Mouse (Mus musculus) adrenal gland, postnatal 36 days (tissue): ENCODE results near the gene Ccdc65. TPM values are rescaled to one million over a fixed set of nuclear protein-coding genes. Genes with fewer than 3 reads are reported as not detected.
"Not testable (repeated sequence)": the region's sequence is repeated elsewhere in the genome, so short reads cannot be mapped to it uniquely, and the experiment has no call there.

Experiments used
- DNase-seq, 2 experiments: peaks; one replicate each; pipeline ENCODE4 v3.0.0; 2021; ENCODE audit warnings: mixed read lengths in 1 of 2
- total RNA-seq, 2 experiments: library from RNA; stranded (reverse); gene quantifications; 2 replicates each; pipeline ENCODE4 v1.2.3; 2021

The Ccdc65 gene
- total RNA-seq, 2 experiments from 2014 or later, result 0.23 to 0.26 TPM

- DNase-seq, result peak; percentile 33 to 51
These were observed 29.9 kb downstream of the Ccdc65 start for GRCm38 (mm10) chr15:98737881-98738280.

GRCm38 (mm10) chr15:98738796-98739195, 30.8 kb downstream of the Ccdc65 start:
- DNase-seq, result no peak

GRCm38 (mm10) chr15:98740219-98740618, 32.2 kb downstream of the Ccdc65 start:
- DNase-seq, result no peak

DNA sequence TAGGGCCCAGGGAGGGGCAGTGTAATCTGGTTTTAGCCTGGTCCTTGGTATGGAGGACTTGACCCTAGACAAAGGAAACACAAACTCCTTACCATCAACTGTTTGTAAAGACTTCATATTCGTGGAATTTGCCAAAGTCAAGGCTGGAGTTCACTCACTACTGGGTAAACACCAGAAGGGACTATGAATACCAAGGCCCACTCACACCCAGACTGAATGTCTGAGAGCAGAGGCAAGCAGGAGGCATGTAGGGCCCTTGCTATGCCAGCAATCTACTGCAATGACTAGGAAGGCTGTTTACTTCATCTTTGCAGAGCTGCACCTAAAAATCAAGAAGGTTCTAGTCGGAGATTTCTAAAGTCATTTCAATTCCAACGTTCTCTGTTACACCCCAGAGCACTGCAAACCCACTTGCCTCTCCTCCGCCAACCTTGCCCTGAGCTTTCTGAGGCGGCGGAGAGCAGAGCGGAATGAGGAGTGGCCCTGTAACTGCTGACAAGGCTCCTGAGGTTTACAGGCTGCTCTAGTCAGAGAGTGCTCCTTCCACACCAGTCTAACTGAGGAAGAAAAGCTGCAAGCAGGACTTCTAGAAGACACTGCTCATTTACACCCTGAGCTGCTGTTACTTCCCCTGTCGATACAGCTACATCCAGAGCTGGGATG, 34.9 kb downstream of the Ccdc65 start:
- DNase-seq, result no peak

GRCm38 (mm10) chr15:98743863-98744262, 35.9 kb downstream of the Ccdc65 start:
- DNase-seq, result not testable (repeated sequence)

DNA sequence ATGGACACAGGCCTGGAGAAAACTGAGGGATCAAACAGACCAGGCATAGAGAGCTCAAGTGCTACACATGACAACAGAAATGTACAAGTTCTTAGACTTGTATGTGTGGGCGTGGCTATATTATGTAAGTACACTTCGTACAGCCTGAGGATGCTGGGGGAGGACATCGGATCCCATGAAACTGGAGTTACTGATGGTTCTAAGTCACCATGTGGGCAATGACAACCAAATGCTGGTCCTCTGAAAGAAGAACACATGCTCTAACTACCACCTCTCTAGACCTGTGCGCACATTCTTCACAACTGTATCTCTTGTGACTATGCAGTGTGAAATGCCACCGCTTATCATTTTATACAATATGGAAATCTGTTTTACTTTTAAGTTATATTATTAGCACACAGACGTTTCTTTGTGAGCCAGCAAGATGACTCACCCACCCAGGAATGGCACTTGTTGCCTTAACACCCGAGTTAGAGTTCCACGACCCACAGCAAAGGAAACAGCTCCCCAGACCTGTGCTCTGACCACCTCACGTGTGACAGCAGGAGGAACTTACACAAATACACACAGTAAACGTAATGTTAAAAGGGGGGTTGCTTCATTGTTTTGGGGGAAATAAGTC, 38.4 kb downstream of the Ccdc65 start:
- DNase-seq, result peak in 1 of 2 experiments; percentile 24

DNA sequence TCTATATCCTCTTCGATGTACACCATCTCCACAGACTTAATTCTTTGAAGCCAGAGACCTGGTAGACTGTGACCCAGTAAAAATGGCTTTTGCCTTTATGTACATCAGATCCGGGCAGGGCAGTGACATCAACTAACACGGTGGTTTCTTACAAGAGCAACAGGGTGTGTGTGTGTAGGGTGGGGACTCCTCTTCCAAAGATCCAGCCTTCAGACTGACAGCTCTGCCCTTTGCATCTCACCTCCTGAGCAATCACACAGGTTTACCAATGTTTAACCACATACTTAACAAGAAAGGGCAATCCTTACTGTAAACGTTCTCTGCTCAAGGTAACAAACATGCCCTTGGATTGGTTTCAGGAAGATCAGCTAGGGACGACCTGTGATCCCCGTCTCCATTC, 39.3 kb downstream of the Ccdc65 start:
- no peak for DNase-seq

DNA sequence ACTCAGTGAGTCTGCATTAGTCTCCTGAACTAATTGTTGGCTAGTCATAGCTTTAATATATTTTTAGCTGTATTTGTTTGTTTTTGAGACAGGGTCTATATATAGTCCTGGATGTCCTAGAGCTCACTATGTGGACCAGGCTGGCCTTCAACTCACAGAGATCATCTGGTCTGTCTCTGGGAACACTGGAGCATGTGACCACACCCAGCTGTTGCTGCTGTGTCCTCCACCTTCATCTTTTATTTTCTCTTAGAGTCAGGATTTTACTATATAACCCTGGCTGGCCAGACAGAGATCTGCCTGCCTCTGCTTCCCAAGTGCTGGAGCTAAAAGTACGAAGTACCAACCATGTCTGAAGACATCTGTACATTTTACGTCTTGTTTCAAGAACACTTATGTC, 41.1 kb downstream of the Ccdc65 start:
- DNase-seq, result no peak

DNA sequence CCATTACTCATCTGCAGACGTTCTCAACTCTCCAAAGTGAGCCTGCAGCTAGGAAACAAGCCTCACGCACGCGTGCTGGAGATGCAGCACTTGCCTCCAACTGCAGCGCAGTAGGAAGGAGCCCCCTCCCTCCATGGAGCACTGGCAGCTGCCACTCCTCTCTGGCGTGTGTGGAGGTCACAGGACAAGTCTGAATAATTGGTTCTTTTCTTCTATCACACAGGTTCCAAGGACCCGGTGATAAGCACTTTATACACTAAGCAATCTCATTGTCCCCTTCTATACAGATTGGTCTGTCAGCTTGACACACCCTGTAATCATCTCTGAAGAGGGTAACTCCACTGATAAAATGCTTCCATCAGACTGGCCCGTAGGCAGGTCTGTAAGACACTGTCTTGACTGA, 45.0 kb downstream of the Ccdc65 start:
- DNase-seq, result no peak

DNA sequence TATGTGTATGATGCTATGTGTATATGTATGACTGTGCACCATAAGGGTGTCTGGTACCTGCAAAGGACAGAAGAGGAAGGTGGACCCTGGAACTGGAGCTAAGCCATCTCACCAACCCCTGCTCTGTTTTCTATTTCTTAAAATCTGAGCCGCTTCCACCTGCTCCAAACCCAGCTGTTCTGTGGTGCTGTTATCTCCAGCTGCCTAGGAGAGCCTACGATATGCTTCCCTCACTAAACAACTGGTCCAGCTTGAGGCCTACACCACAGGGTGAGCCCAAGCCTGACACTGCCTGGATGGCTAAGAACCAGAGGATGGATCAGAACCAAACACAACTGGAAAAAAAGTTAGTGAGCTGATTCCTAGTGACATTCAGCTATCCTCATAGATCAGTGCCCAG, 46.1 kb downstream of the Ccdc65 start:
- DNase-seq, result no peak

- DNase-seq, result peak; percentile 89 to 92
These were observed 54.2 kb downstream of the Ccdc65 start for GRCm38 (mm10) chr15:98762201-98762621.

GRCm38 (mm10) chr15:98762670-98763529, 54.9 kb downstream of the Ccdc65 start, which contains the start of gene Arf3:
Gene Arf3 (minus strand): TSS chr15:98763214.
- peak; percentile 98 to 99 for DNase-seq

DNA sequence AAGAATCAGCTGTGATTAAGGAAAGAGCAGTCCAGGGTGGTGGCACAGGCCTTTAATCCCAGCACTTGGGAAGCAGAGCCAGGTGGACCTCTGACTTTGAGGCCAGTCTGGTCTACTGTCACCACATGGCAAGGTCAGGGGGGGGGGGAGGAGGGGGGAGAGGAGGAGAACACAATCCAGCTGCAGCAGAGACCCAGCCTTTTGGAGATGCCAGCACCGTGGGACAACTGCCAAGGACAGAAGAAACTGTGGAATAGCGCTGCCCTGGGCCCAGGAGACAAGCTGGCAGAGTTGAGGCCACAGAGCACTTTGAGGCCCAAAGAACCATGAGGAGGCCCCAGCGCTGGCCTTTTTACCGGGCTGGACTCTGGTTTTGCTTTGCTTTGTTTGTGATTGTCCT, 57.9 kb downstream of the Ccdc65 start:
- peak; percentile 57 to 72 for DNase-seq

DNA sequence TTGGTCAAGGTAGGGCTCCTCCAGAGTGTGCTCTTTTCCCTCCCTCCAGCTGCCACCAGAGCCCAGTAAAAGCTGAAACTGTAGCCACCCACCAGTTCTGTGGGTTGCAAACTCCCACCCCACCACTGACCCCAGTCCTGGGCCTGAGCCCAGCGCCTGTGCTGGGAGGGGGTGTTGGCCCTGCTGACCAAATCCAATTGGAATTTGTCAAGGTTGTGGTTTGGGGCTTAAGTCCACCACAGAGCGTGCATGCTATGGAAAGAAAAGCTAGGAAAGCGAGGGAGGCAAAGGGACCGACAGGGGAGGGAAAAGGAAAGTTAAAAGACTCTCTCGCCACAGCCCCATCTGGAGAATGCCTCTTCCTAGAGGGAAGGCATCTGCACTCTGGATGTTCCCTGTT, 60.3 kb downstream of the Ccdc65 start:
- peak in 1 of 2 experiments; percentile 47 for DNase-seq

DNA sequence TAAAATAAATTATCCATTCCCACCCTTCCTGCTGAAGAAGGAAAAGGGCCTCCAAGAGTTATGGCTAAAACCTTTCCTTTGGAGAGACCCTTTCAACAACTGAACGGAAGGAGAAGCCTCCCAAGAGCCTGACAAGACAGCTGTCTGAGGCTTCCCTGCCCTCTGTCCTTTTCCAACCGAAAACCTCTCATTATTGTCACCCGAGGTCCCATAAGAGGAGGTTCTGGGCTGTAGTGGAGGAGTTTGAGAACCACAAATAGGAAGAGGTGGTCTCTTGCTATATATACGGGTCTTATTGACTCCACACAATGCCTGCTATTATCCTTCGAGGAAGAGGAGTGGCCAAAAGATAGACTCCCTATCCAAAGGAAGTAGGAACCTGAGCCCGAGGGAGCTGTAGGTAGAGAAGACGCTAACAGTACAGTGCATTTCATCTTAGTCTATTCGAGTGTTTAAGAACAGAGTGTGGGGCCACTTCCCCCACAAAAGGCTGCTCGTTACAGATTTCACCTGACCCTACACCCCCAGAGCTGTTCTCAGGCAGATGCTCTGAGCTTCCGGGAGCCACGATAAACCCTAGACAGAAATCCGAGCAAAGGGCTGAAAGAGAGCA, 63.9 kb downstream of the Ccdc65 start:
- no peak for DNase-seq

- peak; percentile 49 to 55 for DNase-seq
These were observed 64.7 kb downstream of the Ccdc65 start for GRCm38 (mm10) chr15:98772511-98773211.

Other genes with a start within 250 kb of the Ccdc65 start
- not detected for gene OR5BS1P, start 238.3 kb upstream of the Ccdc65 start, total RNA-seq
- gene Lalba, start 225.5 kb upstream of the Ccdc65 start, total RNA-seq, result not detected
- not detected for gene Olfr279, start 215.8 kb upstream of the Ccdc65 start, total RNA-seq
- gene Kansl2, start 173.9 kb upstream of the Ccdc65 start, total RNA-seq, result 10 to 100 TPM; 88.0 to 91.3 TPM
- 10 to 100 TPM; 55.6 to 67.1 TPM for gene Ccnt1, start 137.3 kb upstream of the Ccdc65 start, total RNA-seq
- 1 to 10 TPM in 1 of 2 experiments, under 1 TPM in 1; 0.83 to 1.1 TPM for gene 4930415O20Rik, start 137.2 kb upstream of the Ccdc65 start, total RNA-seq
- 10 to 100 TPM; 43.8 to 62.6 TPM for gene Adcy6, start 98.1 kb upstream of the Ccdc65 start, total RNA-seq
- 10 to 100 TPM; 10.2 to 13.3 TPM for gene Cacnb3, start 77.4 kb upstream of the Ccdc65 start, total RNA-seq
- 10 to 100 TPM; 75.5 to 84.3 TPM for gene Ddx23, start 45.3 kb upstream of the Ccdc65 start, total RNA-seq
- 1 to 10 TPM; 2.1 to 2.4 TPM for gene Rnd1, start 30.7 kb upstream of the Ccdc65 start, total RNA-seq
- 1 to 10 TPM; 7.5 to 9.1 TPM for gene Fkbp11, start 20.0 kb downstream of the Ccdc65 start, total RNA-seq
- 100 to 1,000 TPM; 132 to 140 TPM for gene Arf3, start 55.0 kb downstream of the Ccdc65 start, total RNA-seq
- gene Wnt10b, start 69.9 kb downstream of the Ccdc65 start, total RNA-seq, result 1 to 10 TPM; 1.1 to 1.3 TPM
- gene Wnt1, start 81.7 kb downstream of the Ccdc65 start, total RNA-seq, result not detected
- gene Ddn, start 101.3 kb downstream of the Ccdc65 start, total RNA-seq, result under 1 TPM; 0.10 to 0.30 TPM
- gene Prkag1, start 123.3 kb downstream of the Ccdc65 start, total RNA-seq, result 10 to 100 TPM; 68.3 to 87.0 TPM
- 10 to 100 TPM; 52.1 to 79.5 TPM for gene Kmt2d, start 163.0 kb downstream of the Ccdc65 start, total RNA-seq
- gene Rhebl1, start 186.3 kb downstream of the Ccdc65 start, total RNA-seq, result 1 to 10 TPM; 2.2 to 2.9 TPM
- 1 to 10 TPM; 2.2 to 3.0 TPM for gene Dhh, start 190.3 kb downstream of the Ccdc65 start, total RNA-seq
- gene Lmbr1l, start 210.0 kb downstream of the Ccdc65 start, total RNA-seq, result 10 to 100 TPM; 14.0 to 15.5 TPM
- gene Tuba1b, start 226.4 kb downstream of the Ccdc65 start, total RNA-seq, result 100 to 1,000 TPM; 252 to 276 TPM
- gene Gm49450, start 245.3 kb downstream of the Ccdc65 start, total RNA-seq, result not detected
- gene Tuba1a, start 245.5 kb downstream of the Ccdc65 start, total RNA-seq, result 100 to 1,000 TPM in 1 of 2 experiments, 10 to 100 TPM in 1; 87.9 to 123 TPM